Mouse (Mus musculus) intestine, embryonic 14.5 days (tissue): ENCODE measurements around the gene Slc12a8. TPM values are rescaled to one million over a fixed set of nuclear protein-coding genes. Genes with fewer than 3 reads are reported as not detected.
"Not testable (repeated sequence)": the region's sequence is repeated elsewhere in the genome, so short reads cannot be mapped to it uniquely, and the experiment has no call there.

ENCODE experiments used
- ATAC-seq: fragments of 200-750 bp; cut with Nextera tagmentation; replicated peaks from 2 replicates; pipeline ENCODE4 v1.8.0; 2017; ENCODE audit warnings: low read depth, moderate number of reproducible peaks, moderate TSS enrichment, moderate library complexity; ENCODE audit not compliant: low FRiP score, low TSS enrichment
- DNase-seq: peaks from one replicate; pipeline ENCODE4 v3.0.0-alpha.2; 2018; ENCODE audit warnings: low spot score
- H3K27ac ChIP-seq: fragments of 300-500 bp; sonication (generic); 2 replicates; pipeline ENCODE4 v1.5.1; 2014; ENCODE audit warnings: low read depth, mild to moderate bottlenecking, control low read depth
- H3K27me3 ChIP-seq: fragments of 300-500 bp; sonication (generic); replicated peaks from 2 replicates; pipeline ENCODE4 v1.6.1; 2014; ENCODE audit warnings: low read length, control low read depth; ENCODE audit not compliant: control insufficient read depth, insufficient read depth
- H3K36me3 ChIP-seq: fragments of 300-500 bp; sonication (generic); 2 replicates; pipeline ENCODE4 v1.6.1; 2014; ENCODE audit warnings: low read length, control low read depth; ENCODE audit not compliant: control insufficient read depth, insufficient read depth
- H3K4me1 ChIP-seq: fragments of 300-500 bp; sonication (generic); replicated peaks from 2 replicates; pipeline ENCODE4 v1.6.1; 2014; ENCODE audit warnings: low read length, control low read depth, mixed read lengths; ENCODE audit not compliant: control insufficient read depth, insufficient read depth
- H3K4me2 ChIP-seq: fragments of 300-500 bp; sonication (generic); 2 replicates; pipeline ENCODE4 v1.6.1; 2014; ENCODE audit warnings: low read length
- H3K4me3 ChIP-seq: fragments of 300-500 bp; sonication (generic); 2 replicates; pipeline ENCODE4 v1.5.1; 2014; ENCODE audit warnings: low read depth, low read length, control low read depth, mixed read lengths
- H3K9ac ChIP-seq: fragments of 300-500 bp; sonication (generic); 2 replicates; pipeline ENCODE4 v1.6.1; 2014; ENCODE audit warnings: mild to moderate bottlenecking, low read length
- H3K9me3 ChIP-seq: fragments of 300-500 bp; sonication (generic); 2 replicates; pipeline ENCODE4 v1.6.1; 2016; ENCODE audit warnings: low read length, control low read depth; ENCODE audit not compliant: control insufficient read depth
- WGBS: fragments of 180-500 bp; shearing (Covaris S2); extraction: QIAGEN DNeasy Blood & Tissue Kit; methylation state at CpG from one replicate; pipeline ENCODE4 v1.1.7; 2014; 5-methylcytosine and 5-hydroxymethylcytosine counted together
- polyA plus RNA-seq: library from polyadenylated mRNA; unstranded; fragments of >200 nt; fragmentation: Nextera tagmentation; extraction: Ambion mirVana; gene quantifications from 2 replicates; pipeline ENCODE4 v1.2.1, GENCODE M21; 2014

Slc12a8 gene
- polyA plus RNA-seq, 1 experiment from 2014 or later = 5.0 TPM

GRCm38 (mm10) chr16:33508082-33508481 lies 9.0 kb upstream of the Slc12a8 start:
- H3K4me3 ChIP-seq = no peak overlapping the region
- no peak for ATAC-seq
- 93% methylated on average over 4 of the region's 4 CpGs for WGBS
- peaks cover 14% of the 10 kb centered on the region; the same call in 1 of the 2 replicates for H3K36me3 ChIP-seq
- no peak overlapping the region for H3K9ac ChIP-seq
- no peak overlapping the region for H3K27ac ChIP-seq
- H3K4me2 ChIP-seq = no peak overlapping the region
- H3K9me3 ChIP-seq = no peaks in the 10 kb centered on the region
- H3K27me3 ChIP-seq = no peaks in the 10 kb centered on the region
- no peaks in the 10 kb centered on the region for H3K4me1 ChIP-seq
- no peak for DNase-seq

GRCm38 (mm10) chr16:33509231-33509630 lies 7.9 kb upstream of the Slc12a8 start:
- not testable (repeated sequence) for H3K36me3 ChIP-seq, H3K27me3 ChIP-seq, H3K4me2 ChIP-seq, H3K4me1 ChIP-seq, H3K9ac ChIP-seq, H3K27ac ChIP-seq, DNase-seq, ATAC-seq, H3K4me3 ChIP-seq, H3K9me3 ChIP-seq
- 92% methylated on average over 2 of the region's 2 CpGs for WGBS

- not testable (repeated sequence) for H3K9ac ChIP-seq, H3K4me3 ChIP-seq, H3K36me3 ChIP-seq, DNase-seq, H3K4me2 ChIP-seq, H3K27me3 ChIP-seq, H3K9me3 ChIP-seq, H3K27ac ChIP-seq, H3K4me1 ChIP-seq, ATAC-seq
- 95% methylated on average over 4 of the region's 4 CpGs for WGBS
Observed at GRCm38 (mm10) chr16:33510856-33511255, 6.3 kb upstream of the Slc12a8 start.

GRCm38 (mm10) chr16:33512555-33512954 lies 4.6 kb upstream of the Slc12a8 start:
- WGBS = 54% methylated on average over 6 of the region's 6 CpGs
- DNase-seq = peak; percentile 51

GRCm38 (mm10) chr16:33517627-33518026 lies 499 bp downstream of the Slc12a8 start:
- peaks cover 16% of the 10 kb centered on the region; the same call in 1 of the 2 replicates for H3K4me1 ChIP-seq
- no peak overlapping the region for H3K27ac ChIP-seq
- H3K4me3 ChIP-seq = no peak overlapping the region
- H3K9ac ChIP-seq = 0 out of 2 replicates have a peak overlapping the region, but pooled peaks have one; percentile 3
- no peaks in the 10 kb centered on the region for H3K27me3 ChIP-seq
- DNase-seq (peak; percentile 55), ATAC-seq (no peak)
- H3K36me3 ChIP-seq = no peaks in the 10 kb centered on the region
- WGBS = 20% methylated on average over 4 of the region's 4 CpGs
- H3K9me3 ChIP-seq = no peaks in the 10 kb centered on the region
- peak overlapping the region; percentile 43 for H3K4me2 ChIP-seq

More at GRCm38 (mm10) chr16:33512555-33512954, 4.6 kb upstream of the Slc12a8 start:
- Histone ChIP-seq H3K4me2 (no peak overlapping the region), H3K4me1 (peaks cover 7% of the 10 kb centered on the region; the same call in 1 of the 2 replicates), H3K4me3 (no peak overlapping the region), H3K27me3 (no peaks in the 10 kb centered on the region), H3K9me3 (no peaks in the 10 kb centered on the region), H3K27ac (no peak overlapping the region), H3K9ac (no peak overlapping the region), H3K36me3 (no peaks in the 10 kb centered on the region)
- ATAC-seq = peak; percentile 47; the same call in 1 of the 2 replicates

GRCm38 (mm10) chr16:33518236-33518635 lies 1.1 kb downstream of the Slc12a8 start:
- H3K4me3 ChIP-seq = no peak overlapping the region
- no peaks in the 10 kb centered on the region for H3K36me3 ChIP-seq
- peaks cover 16% of the 10 kb centered on the region; the same call in 1 of the 2 replicates for H3K4me1 ChIP-seq
- H3K9ac ChIP-seq = no peak overlapping the region
- ATAC-seq (0 out of 2 replicates have a peak, but pooled peaks have one; percentile 22), DNase-seq (no peak)
- no peak overlapping the region for H3K4me2 ChIP-seq
- H3K27ac ChIP-seq = no peak overlapping the region
- H3K27me3 ChIP-seq = no peaks in the 10 kb centered on the region
- H3K9me3 ChIP-seq = no peaks in the 10 kb centered on the region
- WGBS = 56% methylated on average over 7 of the region's 7 CpGs

- H3K9me3 ChIP-seq = no peaks in the 10 kb centered on the region
- 76% methylated on average over 6 of the region's 6 CpGs for WGBS
- DNase-seq (peak; percentile 20), ATAC-seq (no peak)
- no peaks in the 10 kb centered on the region for H3K27me3 ChIP-seq
- H3K4me1 ChIP-seq = peaks cover 16% of the 10 kb centered on the region; the same call in 1 of the 2 replicates
- H3K36me3 ChIP-seq = no peaks in the 10 kb centered on the region
- no peak overlapping the region for H3K4me3 ChIP-seq
- H3K9ac ChIP-seq = no peak overlapping the region
- H3K4me2 ChIP-seq = no peak overlapping the region
- H3K27ac ChIP-seq = no peak overlapping the region
Observed at GRCm38 (mm10) chr16:33519916-33520568, 2.9 kb downstream of the Slc12a8 start.

- DNase-seq (no peak), ATAC-seq (no peak)
- no peak overlapping the region for H3K9ac ChIP-seq
- no peaks in the 10 kb centered on the region for H3K36me3 ChIP-seq
- H3K27me3 ChIP-seq = no peaks in the 10 kb centered on the region
- H3K27ac ChIP-seq = no peak overlapping the region
- no peak overlapping the region for H3K4me2 ChIP-seq
- H3K4me3 ChIP-seq = no peak overlapping the region
- 51% methylated on average over 4 of the region's 4 CpGs for WGBS
- peaks cover 9% of the 10 kb centered on the region; the same call in 1 of the 2 replicates for H3K4me1 ChIP-seq
- no peaks in the 10 kb centered on the region for H3K9me3 ChIP-seq
Observed at GRCm38 (mm10) chr16:33522516-33522915, 5.4 kb downstream of the Slc12a8 start.

GRCm38 (mm10) chr16:33523571-33523970 lies 6.4 kb downstream of the Slc12a8 start:
- WGBS = 82% methylated on average over 10 of the region's 10 CpGs
- Histone ChIP-seq H3K27me3 (no peaks in the 10 kb centered on the region), H3K9me3 (peaks cover 6% of the 10 kb centered on the region; the same call in 1 of the 2 replicates), H3K4me2 (no peak overlapping the region), H3K4me3 (no peak overlapping the region), H3K36me3 (no peaks in the 10 kb centered on the region), H3K9ac (no peak overlapping the region), H3K27ac (no peak overlapping the region), H3K4me1 (no peaks in the 10 kb centered on the region; the same call in 1 of the 2 replicates)
- DNase-seq = no peak
- ATAC-seq = no peak
